Mouse (Mus musculus): ENCODE measurements at regions not wholly inside any gene's neighbourhood (a gene's known extent, or its start where the extent isn't known, plus 50 kb on each side); places are given as distances from the start of the nearest gene placed in this dataset.

- Histone ChIP-seq H3K4me2 (ENCODE audit: insufficient read depth, low read depth, poor library complexity, severe bottlenecking) (no peak overlapping the region), H3K9ac (ENCODE audit: insufficient read depth, low read depth) (no peak overlapping the region), H3K79me2 (replicated peaks; ENCODE audit: control insufficient read depth, extremely low read depth, insufficient read depth, poor library complexity, severe bottlenecking) (no peaks in the 10 kb centered on the region), H3K4me1 (ENCODE audit: control insufficient read depth in 1 of 2, insufficient read depth in 2 of 2) (no peaks in the 10 kb centered on the region), H3K27ac (ENCODE audit: insufficient read depth, low read depth) (no peak overlapping the region), H3K36me3 (replicated peaks in 1 of 2; ENCODE audit: control insufficient read depth in 1 of 2, insufficient read depth in 1 of 2, low read length in 1 of 2) (no peaks in the 10 kb centered on the region), H3K9me3 (replicated peaks; ENCODE audit: low read length) (peaks cover 62% of the 10 kb centered on the region), H3K4me3 (replicated peaks in 1 of 3; ENCODE audit: low read depth in 2 of 3, low read length in 2 of 3, poor library complexity in 1 of 3) (no peak overlapping the region), H3K27me3 (replicated peaks) (no peaks in the 10 kb centered on the region)
- in situ Hi-C loops (cut with MboI; ENCODE audit: low pct_ligation_motif_present, low pct_unique_long_range_greater_than_20kb, low sequenced_read_pairs) (no loop called here), dilution Hi-C loops (cut with MboI; ENCODE audit: extremely low pct_ligation_motif_present, extremely low pct_unique_long_range_greater_than_20kb, low sequenced_read_pairs) (no loop called here)
- no peak for DNase-seq (ENCODE audit: extremely low read depth)
- TF ChIP-seq POLR2A (IDR thresholded peaks at IDR 0.05; ENCODE audit: low read depth, low read length) (no peak), JUND (conservative IDR thresholded peaks at IDR 0.05; ENCODE audit: low read depth, low read length) (no peak), JUN (IDR thresholded peaks at IDR 0.05; ENCODE audit: insufficient read depth, low read depth, low read length) (no peak), EP300 (IDR thresholded peaks at IDR 0.05; ENCODE audit: low read length) (no peak), GABPA (IDR thresholded peaks at IDR 0.05; ENCODE audit: insufficient replicate concordance, low read depth, low read length) (no peak), BHLHE40 (IDR thresholded peaks at IDR 0.05; ENCODE audit: low read depth, low read length) (no peak), SIN3A (IDR thresholded peaks at IDR 0.05; ENCODE audit: low read length) (no peak), CTCF (conservative IDR thresholded peaks at IDR 0.05 in 1 of 2, IDR thresholded peaks at IDR 0.05 in 1 of 2; ENCODE audit: low read depth in 2 of 2, low read length in 2 of 2) (no peak), MAZ (IDR thresholded peaks at IDR 0.05; ENCODE audit: low read depth, low read length) (no peak), PAX5 (IDR thresholded peaks at IDR 0.05; ENCODE audit: low read length) (no peak), IRF4 (IDR thresholded peaks at IDR 0.05; ENCODE audit: low read depth, low read length) (no peak), RCOR1 (conservative IDR thresholded peaks at IDR 0.05; ENCODE audit: low read depth, low read length) (no peak)
Measured at GRCm38 (mm10) chr2:172179301-172179700, 69.0 kb upstream of the Mc3r start.

DNA sequence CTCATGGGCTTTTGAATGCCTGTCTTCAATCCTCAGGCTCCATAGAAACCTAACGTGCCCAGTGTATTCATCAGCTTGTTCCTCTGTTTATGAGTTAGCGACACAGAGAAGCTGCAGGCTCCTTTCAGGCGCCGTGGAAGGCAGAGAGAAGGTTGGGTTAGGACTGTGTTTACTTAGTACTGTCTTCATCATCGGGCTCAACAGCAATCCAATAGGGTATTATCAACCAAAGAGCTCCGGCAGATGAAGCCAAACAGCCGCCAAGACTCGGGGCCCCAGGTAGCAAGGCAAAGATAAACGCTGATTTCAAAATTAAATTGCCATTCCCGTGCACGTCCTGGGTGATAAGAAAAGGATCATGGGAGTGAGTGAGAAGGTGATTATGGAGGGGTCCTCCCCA lies 50.5 kb upstream of the Mc3r start:
- Histone ChIP-seq H3K4me1 (ENCODE audit: control insufficient read depth in 1 of 2, insufficient read depth in 2 of 2) (no peaks in the 10 kb centered on the region), H3K4me2 (ENCODE audit: insufficient read depth, low read depth, poor library complexity, severe bottlenecking) (no peak overlapping the region), H3K79me2 (replicated peaks; ENCODE audit: control insufficient read depth, extremely low read depth, insufficient read depth, poor library complexity, severe bottlenecking) (no peaks in the 10 kb centered on the region), H3K9me3 (replicated peaks; ENCODE audit: low read length) (peaks cover 57% of the 10 kb centered on the region), H3K27me3 (replicated peaks) (no peaks in the 10 kb centered on the region), H3K36me3 (replicated peaks in 1 of 2; ENCODE audit: control insufficient read depth in 1 of 2, insufficient read depth in 1 of 2, low read length in 1 of 2) (no peaks in the 10 kb centered on the region), H3K27ac (ENCODE audit: insufficient read depth, low read depth) (no peak overlapping the region), H3K9ac (ENCODE audit: insufficient read depth, low read depth) (no peak overlapping the region), H3K4me3 (replicated peaks in 1 of 3; ENCODE audit: low read depth in 2 of 3, low read length in 2 of 3, poor library complexity in 1 of 3) (no peak overlapping the region)
- DNase-seq (ENCODE audit: extremely low read depth): no peak
- TF ChIP-seq USF1 (IDR thresholded peaks at IDR 0.05; ENCODE audit: low read depth, low read length) (no peak), ELF1 (IDR thresholded peaks at IDR 0.05; ENCODE audit: low read depth, low read length) (no peak), NRF1 (IDR thresholded peaks at IDR 0.05; ENCODE audit: low read depth, low read length) (no peak), MAFK (IDR thresholded peaks at IDR 0.05; ENCODE audit: insufficient replicate concordance, low read length) (no peak), CTCF (conservative IDR thresholded peaks at IDR 0.05 in 1 of 2, IDR thresholded peaks at IDR 0.05 in 1 of 2; ENCODE audit: low read depth in 2 of 2, low read length in 2 of 2) (no peak), ZMIZ1 (IDR thresholded peaks at IDR 0.05; ENCODE audit: low read depth, low read length) (no peak)
- dilution Hi-C loops (cut with MboI; ENCODE audit: extremely low pct_ligation_motif_present, extremely low pct_unique_long_range_greater_than_20kb, low sequenced_read_pairs): no loop called here
- in situ Hi-C loops (cut with MboI; ENCODE audit: low pct_ligation_motif_present, low pct_unique_long_range_greater_than_20kb, low sequenced_read_pairs): no loop called here
